Mouse (Mus musculus) hindbrain, embryonic 13.5 days (tissue): Measurements from ENCODE around the gene Kctd20. TPM values are rescaled to one million over a fixed set of nuclear protein-coding genes. Genes with fewer than 3 reads are reported as not detected.

Source experiments
- ATAC-seq: fragments of 200-750 bp; cut with Nextera tagmentation; 2 replicates; pipeline ENCODE4 v1.8.0; 2017; ENCODE audit warnings: moderate TSS enrichment; ENCODE audit not compliant: low FRiP score
- H3K27ac ChIP-seq: fragments of 300-500 bp; sonication (generic); 2 replicates; pipeline ENCODE4 v1.5.1; 2015; ENCODE audit warnings: inconsistent platforms, mild to moderate bottlenecking, moderate library complexity
- H3K27me3 ChIP-seq: fragments of 300-500 bp; sonication (generic); 2 replicates; pipeline ENCODE4 v1.6.1; 2015; ENCODE audit warnings: mild to moderate bottlenecking, inconsistent platforms
- H3K36me3 ChIP-seq: fragments of 300-500 bp; sonication (generic); 2 replicates; pipeline ENCODE4 v1.6.1; 2015; ENCODE audit warnings: mild to moderate bottlenecking, inconsistent platforms
- H3K4me1 ChIP-seq: fragments of 300-500 bp; sonication (generic); replicated peaks from 2 replicates; pipeline ENCODE4 v1.6.1; 2015; ENCODE audit warnings: inconsistent platforms
- H3K4me2 ChIP-seq: fragments of 300-500 bp; sonication (generic); 2 replicates; pipeline ENCODE4 v1.6.1; 2015; ENCODE audit warnings: inconsistent platforms, mild to moderate bottlenecking, moderate library complexity
- H3K4me3 ChIP-seq: fragments of 300-500 bp; sonication (generic); 2 replicates; pipeline ENCODE4 v1.5.1; 2015; ENCODE audit warnings: mild to moderate bottlenecking, inconsistent platforms
- H3K9ac ChIP-seq: fragments of 300-500 bp; sonication (generic); 2 replicates; pipeline ENCODE4 v1.6.1; 2015; ENCODE audit warnings: mild to moderate bottlenecking, inconsistent platforms
- H3K9me3 ChIP-seq: fragments of 300-500 bp; sonication (generic); 2 replicates; pipeline ENCODE4 v1.6.1; 2016; ENCODE audit warnings: inconsistent platforms
- WGBS: fragments of 180-500 bp; shearing (Covaris S2); methylation state at CpG from one replicate; pipeline ENCODE4 v1.1.7; 2015; 5-methylcytosine and 5-hydroxymethylcytosine counted together
- polyA plus RNA-seq: library from polyadenylated mRNA; unstranded; fragments of >200 nt; fragmentation: Nextera tagmentation; extraction: Ambion mirVana; gene quantifications from 2 replicates; pipeline ENCODE4 v1.2.1, GENCODE M21; 2015

Gene Kctd20
- polyA plus RNA-seq, 1 experiment from 2014 or later, result 96.0 TPM

- no peak overlapping the region for H3K4me2 ChIP-seq
- no peak overlapping the region for H3K9ac ChIP-seq
- H3K27ac ChIP-seq, result no peak overlapping the region
- no peak for ATAC-seq
- WGBS, result 56% methylated on average over 11 of the region's 11 CpGs
- H3K4me3 ChIP-seq, result no peak overlapping the region
- no peaks in the 10 kb centered on the region for H3K36me3 ChIP-seq
- no peaks in the 10 kb centered on the region for H3K27me3 ChIP-seq
- no peaks in the 10 kb centered on the region for H3K9me3 ChIP-seq
- H3K4me1 ChIP-seq, result no peaks in the 10 kb centered on the region
Observed at GRCm38 (mm10) chr17:29018292-29018984, 66.7 kb downstream of the Kctd20 start.

Other genes with a start within 250 kb of the Kctd20 start
- 2.2 and 3.3 TPM in 2 replicates for gene AC170998.1, start 225.9 kb upstream of the Kctd20 start, polyA plus RNA-seq
- 0.93 and 1.2 TPM in 2 replicates for gene Mapk13, start 182.7 kb upstream of the Kctd20 start, polyA plus RNA-seq
- gene Brpf3, start 150.9 kb upstream of the Kctd20 start, polyA plus RNA-seq, result 7.6 and 9.7 TPM in 2 replicates
- gene Pnpla1, start 93.5 kb upstream of the Kctd20 start, polyA plus RNA-seq, result 0.08 TPM in 1 of 2 replicates, not detected in the other
- 0.31 and 0.57 TPM in 2 replicates for gene 4930539E08Rik, start 36.6 kb upstream of the Kctd20 start, polyA plus RNA-seq
- 0.19 TPM in 1 of 2 replicates, not detected in the other for gene Pxt1, start 8.1 kb upstream of the Kctd20 start, polyA plus RNA-seq
- gene Stk38, start 56.0 kb downstream of the Kctd20 start, polyA plus RNA-seq, result 111 and 122 TPM in 2 replicates
- gene Srsf3, start 80.7 kb downstream of the Kctd20 start, polyA plus RNA-seq, result 506 and 515 TPM in 2 replicates
- gene Cdkn1a, start 139.0 kb downstream of the Kctd20 start, polyA plus RNA-seq, result 56.5 and 56.9 TPM in 2 replicates
- 0.22 TPM in 1 of 2 replicates, not detected in the other for gene Rab44, start 162.2 kb downstream of the Kctd20 start, polyA plus RNA-seq